8 mouse cellular contexts compared by ENCODE assay signal in the genomic region with DNA sequence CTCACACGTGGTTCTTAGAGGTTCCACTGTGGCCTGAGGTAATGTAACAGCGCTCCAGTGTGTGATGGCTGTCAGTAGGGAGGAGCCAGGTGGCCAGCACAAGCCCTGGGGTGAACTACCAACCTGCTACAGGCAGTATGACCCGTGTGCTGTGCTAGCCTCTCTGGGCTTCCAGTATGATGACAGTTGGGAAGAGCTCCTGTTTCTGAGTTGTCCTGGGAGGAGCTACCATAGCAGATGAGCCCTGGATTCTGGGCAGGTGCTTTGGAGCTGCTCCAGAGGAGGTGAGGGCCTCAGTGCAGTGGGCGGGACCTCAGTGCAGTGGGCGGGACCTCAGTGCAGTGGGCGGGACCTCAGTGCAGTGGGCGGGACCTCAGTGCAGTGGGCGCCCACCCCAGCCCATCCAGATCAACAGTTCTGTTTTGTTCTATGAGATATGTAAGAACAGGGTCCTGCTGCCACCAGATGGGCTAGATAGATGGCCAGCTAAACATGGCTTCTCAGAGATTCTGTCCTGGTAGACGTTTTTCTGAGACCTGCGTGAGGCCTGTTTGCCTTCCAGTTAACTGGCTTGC. TPM values are rescaled to one million over a fixed set of nuclear protein-coding genes. Genes with fewer than 3 reads are reported as not detected.
DNase-seq lines count a peak whose midpoint lies in the region; ATAC-seq and TF ChIP-seq lines count a peak whose summit lies in the region.

No protein-coding gene starts in this region.

- intact Hi-C loops in gastrocnemius, adult 2 months (cut with DNase I): loop anchor here (2.0 kb wide), 1 partner anchor 33 kb away; no protein-coding TSS in a partner anchor
- intact Hi-C loops in left cerebral cortex, adult 2 months (cut with DNase I): loop anchor here (2.0 kb wide), 1 partner anchor 25 kb away; a partner anchor contains a TSS
- intact Hi-C loops in left cerebral cortex, postnatal 4 days (cut with DNase I): no loop called here

- no peak for TF ChIP-seq CTCF in gastrocnemius, adult 2 months (IDR thresholded peaks at IDR 0.05)
- TF ChIP-seq CTCF in left cerebral cortex, adult 2 months (IDR thresholded peaks at IDR 0.05): no peak

- no peaks in the 10 kb centered on the region for H3K9me3 ChIP-seq in embryonic facial prominence, embryonic 15.5 days (replicated peaks)

- H3K27ac ChIP-seq in gastrocnemius, adult 2 months: peak overlapping the region; percentile 78
- peak overlapping the region; percentile 80 for H3K27ac ChIP-seq in left cerebral cortex, adult 2 months
- peak overlapping the region; percentile 71; the same call in 1 of the 2 replicates for H3K27ac ChIP-seq in embryonic facial prominence, embryonic 15.5 days (replicated peaks)

- H3K9ac ChIP-seq in embryonic facial prominence, embryonic 15.5 days: no peak overlapping the region

- no peak overlapping the region for H3ac ChIP-seq in myocyte (ENCODE audit: control insufficient read depth, insufficient read length)

- no peak overlapping the region for H3K4me2 ChIP-seq in embryonic facial prominence, embryonic 15.5 days (replicated peaks)
- peak overlapping the region; percentile 64 for H3K4me2 ChIP-seq in myocyte (ENCODE audit: low read depth)

- no peak for ATAC-seq in embryonic facial prominence, embryonic 15.5 days (ENCODE audit: insufficient number of reproducible peaks, low FRiP score, low TSS enrichment, low read depth)

- H3K36me3 ChIP-seq in embryonic facial prominence, embryonic 15.5 days: peaks cover 80% of the 10 kb centered on the region
- H3K36me3 ChIP-seq in myocyte (ENCODE audit: control insufficient read depth, insufficient read depth): peaks cover 11% of the 10 kb centered on the region

- H3K4me1 ChIP-seq in embryonic facial prominence, embryonic 15.5 days: peaks cover 16% of the 10 kb centered on the region

- no peak overlapping the region for H3K4me3 ChIP-seq in gastrocnemius, adult 2 months
- no peak overlapping the region for H3K4me3 ChIP-seq in left cerebral cortex, adult 2 months
- no peak overlapping the region for H3K4me3 ChIP-seq in embryonic facial prominence, embryonic 15.5 days (replicated peaks)
- H3K4me3 ChIP-seq in myocyte: no peak overlapping the region

- H3K79me2 ChIP-seq in myocyte (ENCODE audit: control insufficient read depth, insufficient read depth): no peaks in the 10 kb centered on the region

- no peaks in the 10 kb centered on the region for H3K27me3 ChIP-seq in embryonic facial prominence, embryonic 15.5 days
- no peaks in the 10 kb centered on the region for H3K27me3 ChIP-seq in myocyte (ENCODE audit: control insufficient read depth, insufficient read depth, insufficient read length)

- DNase-seq in gastrocnemius, adult 2 months: no peak
- DNase-seq in gastrocnemius, postnatal 4 days (ENCODE audit: low spot score in 2 of 2): no peak
- peak in 1 of 2 experiments; percentile 8 for DNase-seq in left cerebral cortex, adult 2 months (ENCODE audit: extremely low spot score in 1 of 2, low spot score in 2 of 2)
- DNase-seq in left cerebral cortex, postnatal 4 days: no peak
- no peak for DNase-seq in cerebellum, adult 18-20 months
- DNase-seq in layer of hippocampus, adult 11-12 months (ENCODE audit: low spot score): no peak

- no peak for TF ChIP-seq POLR2A in myocyte (IDR thresholded peaks at IDR 0.05; ENCODE audit: insufficient read length, low read depth)

- WGBS in embryonic facial prominence, embryonic 15.5 days: 66% methylated on average over 10 of the region's 10 CpGs

TF ChIP-seq in myocyte, 11 proteins besides CTCF, POLR2A, EP300 and RAD21:
- no peak for TF ChIP-seq MYOD1 (IDR thresholded peaks at IDR 0.05; ENCODE audit: control insufficient read depth in 1 of 3, insufficient read length in 2 of 3, low read depth in 2 of 3)
- TF ChIP-seq REST (IDR thresholded peaks at IDR 0.05; ENCODE audit: insufficient read depth, insufficient read length): no peak
- TF ChIP-seq E2F4 (IDR thresholded peaks at IDR 0.05; ENCODE audit: insufficient read depth): no peak
- TF ChIP-seq TCF12 (IDR thresholded peaks at IDR 0.05; ENCODE audit: insufficient read depth, poor library complexity, severe bottlenecking): no peak
- TF ChIP-seq POLR2AphosphoS2 (IDR thresholded peaks at IDR 0.05; ENCODE audit: insufficient read length, low read depth): no peak
- no peak for TF ChIP-seq MAX (IDR thresholded peaks at IDR 0.05; ENCODE audit: low read depth)
- TF ChIP-seq CEBPB (IDR thresholded peaks at IDR 0.05; ENCODE audit: insufficient read depth, poor library complexity, severe bottlenecking): no peak
- no peak for TF ChIP-seq TCF3 (IDR thresholded peaks at IDR 0.05; ENCODE audit: insufficient read length, low read depth)
- no peak for TF ChIP-seq SRF (IDR thresholded peaks at IDR 0.05; ENCODE audit: control insufficient read depth, insufficient read length, low read depth)
- no peak for TF ChIP-seq MYOG (IDR thresholded peaks at IDR 0.05; ENCODE audit: control insufficient read depth in 1 of 3, insufficient read depth in 1 of 3, insufficient read length in 2 of 3, low read depth in 2 of 3)
- TF ChIP-seq USF1 (IDR thresholded peaks at IDR 0.05; ENCODE audit: low read depth): no peak

RNA-seq across cellular contexts. Expression of a gene that starts 26.1 kb away (rescaled TPM):
- 10 to 100 TPM; 53.5 to 66.1 TPM for total RNA-seq in gastrocnemius, adult 2 months (2021)
- total RNA-seq in gastrocnemius, postnatal 4 days (2021): 10 to 100 TPM; 87.3 to 91.8 TPM
- 100 to 1,000 TPM; 208 to 211 TPM for total RNA-seq in left cerebral cortex, adult 2 months (2021)
- 100 to 1,000 TPM; 152 to 163 TPM for total RNA-seq in left cerebral cortex, postnatal 4 days (2021)
- 84.1 and 87.0 TPM in 2 replicates for polyA plus RNA-seq in embryonic facial prominence, embryonic 15.5 days (2015; fragmentation: Nextera tagmentation; extraction: Ambion mirVana)
- polyA plus RNA-seq in myocyte (2012; fragmentation: generic; extraction: Trizol): 59.3 TPM

RNA-seq across cellular contexts. Expression of a gene that starts 26.4 kb away (rescaled TPM):
- 10 to 100 TPM; 10.5 to 13.7 TPM for total RNA-seq in gastrocnemius, adult 2 months (2021)
- total RNA-seq in gastrocnemius, postnatal 4 days (2021): 10 to 100 TPM; 51.5 to 57.6 TPM
- 10 to 100 TPM; 70.1 to 71.4 TPM for total RNA-seq in left cerebral cortex, adult 2 months (2021)
- total RNA-seq in left cerebral cortex, postnatal 4 days (2021): 10 to 100 TPM; 65.9 to 68.9 TPM
- 156 and 161 TPM in 2 replicates for polyA plus RNA-seq in embryonic facial prominence, embryonic 15.5 days (2015; fragmentation: Nextera tagmentation; extraction: Ambion mirVana)
- polyA plus RNA-seq in myocyte (2012; fragmentation: generic; extraction: Trizol): 46.1 TPM

RNA-seq across cellular contexts. Expression of a gene that starts 32.0 kb away (rescaled TPM):
- 10 to 100 TPM; 30.3 to 44.8 TPM for total RNA-seq in gastrocnemius, adult 2 months (2021)
- total RNA-seq in gastrocnemius, postnatal 4 days (2021): 10 to 100 TPM; 32.3 to 32.8 TPM
- 10 to 100 TPM; 91.8 to 93.7 TPM for total RNA-seq in left cerebral cortex, adult 2 months (2021)
- total RNA-seq in left cerebral cortex, postnatal 4 days (2021): 10 to 100 TPM; 58.5 to 59.1 TPM
- polyA plus RNA-seq in embryonic facial prominence, embryonic 15.5 days (2015; fragmentation: Nextera tagmentation; extraction: Ambion mirVana): 43.8 and 51.3 TPM in 2 replicates
- 79.5 TPM for polyA plus RNA-seq in myocyte (2012; fragmentation: generic; extraction: Trizol)

RNA-seq across cellular contexts. Expression of a gene that starts 51.8 kb away (rescaled TPM):
- 10 to 100 TPM; 12.8 to 16.7 TPM for total RNA-seq in gastrocnemius, adult 2 months (2021)
- total RNA-seq in gastrocnemius, postnatal 4 days (2021): 10 to 100 TPM; 25.9 to 27.9 TPM
- 10 to 100 TPM; 67.3 to 68.3 TPM for total RNA-seq in left cerebral cortex, adult 2 months (2021)
- total RNA-seq in left cerebral cortex, postnatal 4 days (2021): 10 to 100 TPM; 60.2 to 63.0 TPM
- polyA plus RNA-seq in embryonic facial prominence, embryonic 15.5 days (2015; fragmentation: Nextera tagmentation; extraction: Ambion mirVana): 64.7 and 72.8 TPM in 2 replicates
- polyA plus RNA-seq in myocyte (2012; fragmentation: generic; extraction: Trizol): 25.2 TPM
